Comparison of ENCODE assay signal across 15 mouse cellular contexts in the genomic region with DNA sequence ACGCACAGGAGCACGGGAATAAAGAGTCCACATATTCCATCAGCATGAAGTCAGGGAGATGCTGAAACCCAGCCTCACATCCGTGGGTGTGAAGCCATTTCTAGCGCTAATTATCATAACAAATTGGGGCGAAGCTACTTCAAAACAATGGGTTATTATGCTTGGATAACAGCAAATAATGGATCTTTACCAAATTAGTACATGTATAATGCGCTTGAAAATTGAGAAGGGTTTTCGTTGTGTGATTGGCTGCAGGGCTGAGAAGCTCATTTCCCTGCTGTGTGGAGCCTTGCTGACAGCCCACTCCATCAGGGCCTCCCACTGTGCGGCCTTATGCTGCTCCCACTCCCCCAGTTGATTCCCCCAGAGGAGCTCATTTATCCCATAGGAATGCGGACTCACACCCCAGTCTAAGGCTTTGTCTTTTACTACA.
DNase-seq lines count a peak whose midpoint lies in the region; ATAC-seq lines count a peak whose summit lies in the region.
"Had no signal": no experiment of that assay in that cellular context is flagged by ENCODE, and none has a peak within 500 bp of the region (broad histone marks: within the 10 kb centered on the region; RNA-seq: fewer than 3 reads in every experiment).

No protein-coding gene starts in this region.

- no peak overlapping the region for H3K9ac ChIP-seq in hindbrain, embryonic 15.5 days
- H3K9ac ChIP-seq: liver, postnatal 0 days had no signal

- peaks cover 6% of the 10 kb centered on the region; the same call in 1 of the 2 replicates for H3K4me1 ChIP-seq in hindbrain, embryonic 15.5 days (replicated peaks)

- H3K27me3 ChIP-seq in hindbrain, embryonic 15.5 days, result no peaks in the 10 kb centered on the region
- H3K27me3 ChIP-seq: megakaryocyte, embryonic 14.5 days had no signal

- H3K4me2 ChIP-seq in hindbrain, embryonic 15.5 days, result peak overlapping the region; percentile 14; the same call in 1 of the 2 replicates

- 10% methylated on average over 9 of the region's 9 CpGs for WGBS in hindbrain, embryonic 15.5 days

- H3K4me3 ChIP-seq in hindbrain, embryonic 15.5 days, result no peak overlapping the region
- H3K4me3 ChIP-seq: layer of hippocampus, adult 2 months; limb, embryonic 10.5 days; megakaryocyte, embryonic 14.5 days had no signal

- H3K27ac ChIP-seq in hindbrain, embryonic 15.5 days (replicated peaks), result no peak overlapping the region
- H3K27ac ChIP-seq: layer of hippocampus, adult 2 months; limb, embryonic 10.5 days had no signal

- no peak for ATAC-seq in hindbrain, embryonic 15.5 days (ENCODE audit: low FRiP score, low read depth)
- ATAC-seq: liver, postnatal 0 days had no signal

- peak; percentile 11 for DNase-seq in cerebellum, adult 11 months
- no peak for DNase-seq in cerebellum, postnatal 4 days (ENCODE audit: low spot score in 2 of 2)
- DNase-seq in ES-CJ7 (ENCODE audit: low read depth, low spot score), result peak; percentile 11
- peak; percentile 48 to 71 for DNase-seq in cerebellum, postnatal 25 days
- no peak for DNase-seq in ovary, adult 18-20 months (ENCODE audit: low spot score)
- DNase-seq in urinary bladder, postnatal 10 days (ENCODE audit: low spot score), result no peak
- DNase-seq in urinary bladder, adult 18-20 months (ENCODE audit: low spot score in 2 of 2), result no peak
- DNase-seq: gastrocnemius, postnatal 36 days; kidney, adult 18-20 months; liver, postnatal 0 days; thymus, postnatal 36 days had no signal

- no peaks in the 10 kb centered on the region for H3K9me3 ChIP-seq in hindbrain, embryonic 15.5 days
- H3K9me3 ChIP-seq: limb, embryonic 10.5 days had no signal

- H3K36me3 ChIP-seq in hindbrain, embryonic 15.5 days, result no peaks in the 10 kb centered on the region
- H3K36me3 ChIP-seq: limb, embryonic 10.5 days had no signal

Comparison
In these comparisons a context has a peak if more than half of its experiments do, and no peak if none do; other contexts are left out.
1. DNase-seq: peak in cerebellum, adult 11 months (single experiment), ES-CJ7 (single experiment) and cerebellum, postnatal 25 days (2 of 2); none in cerebellum, postnatal 4 days (0 of 2), ovary, adult 18-20 months (single experiment), urinary bladder, postnatal 10 days (single experiment) and urinary bladder, adult 18-20 months (0 of 2).